Mouse (Mus musculus): ENCODE measurements around the gene Olfr895. TPM values are rescaled to one million over a fixed set of nuclear protein-coding genes. Genes with fewer than 3 reads are reported as not detected.

Gene Olfr895
- polyA plus RNA-seq (2017; shearing (Covaris generic)), result not detected

DNA sequence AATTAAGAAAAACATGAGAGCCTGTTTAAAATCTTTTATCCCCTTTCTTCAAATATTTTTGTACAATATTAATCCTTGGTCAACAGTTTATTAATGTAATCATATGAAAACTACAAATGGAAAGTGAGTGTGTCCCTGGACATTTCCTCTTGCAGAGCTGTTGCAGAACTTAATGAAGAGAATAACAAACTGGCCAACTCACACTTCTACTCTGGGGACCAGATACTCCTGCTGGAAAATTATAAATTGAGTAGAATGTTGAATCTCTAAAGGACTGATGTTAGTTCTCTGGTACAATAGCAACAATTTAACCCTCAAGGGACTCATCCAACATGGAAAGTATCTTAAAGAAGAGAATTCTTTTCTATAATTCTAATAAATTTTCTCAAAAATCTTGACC, at the start of gene Olfr895:
TSS of gene Olfr895 (plus strand) at position 301 of the 400 bp plus-strand sequence.
- ATAC-seq, result no peak

DNA sequence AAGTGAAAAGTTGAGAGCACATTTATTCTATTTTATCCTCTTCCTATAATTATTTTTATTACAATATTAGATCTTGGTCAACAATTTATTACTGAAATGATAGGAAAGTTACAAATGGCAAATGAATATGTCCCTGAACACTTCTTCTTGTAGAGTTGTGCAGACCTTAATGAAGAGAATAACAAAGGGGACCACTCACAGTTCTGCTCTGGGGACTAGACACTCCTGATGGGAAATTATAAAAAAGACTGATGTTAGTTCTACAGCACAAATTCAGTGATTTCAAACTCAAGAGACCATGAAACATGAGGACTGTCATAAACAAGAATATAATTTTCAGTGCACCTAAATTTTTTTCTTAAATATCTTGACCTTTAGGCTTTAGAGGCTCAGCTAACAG, 15.2 kb upstream of the Olfr895 start, which contains the start of gene Olfr143:
TSS of gene Olfr143 (plus strand) at position 301 of the 400 bp plus-strand sequence.
- no peak for ATAC-seq

DNA sequence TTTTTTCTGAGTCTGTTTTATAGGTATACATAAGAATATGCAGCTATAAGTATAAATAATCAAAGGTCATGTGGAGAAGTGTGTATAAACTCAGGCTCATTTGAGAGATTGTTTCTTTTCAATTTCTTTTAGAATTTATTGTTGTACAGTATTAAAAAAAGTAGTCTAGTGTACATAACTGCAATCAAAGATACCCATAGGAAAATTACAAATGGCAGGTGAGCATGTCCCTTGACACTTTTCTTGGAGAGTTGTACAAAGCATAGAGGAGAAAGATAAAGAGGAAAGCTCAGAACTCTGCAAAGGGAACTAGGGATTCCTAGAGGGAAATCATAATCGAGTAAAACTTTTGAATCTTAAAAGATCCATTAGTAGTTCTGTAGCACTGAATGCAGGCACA, 23.2 kb downstream of the Olfr895 start, which contains the start of gene Olfr896-ps1:
TSS of gene Olfr896-ps1 (plus strand) at position 301 of the 400 bp plus-strand sequence.
- ATAC-seq, result no peak

Other genes with a start within 250 kb of the Olfr895 start
- not detected for gene Olfr883, start 242.0 kb upstream of the Olfr895 start, polyA plus RNA-seq (2017; shearing (Covaris generic))
- gene Olfr884, start 221.3 kb upstream of the Olfr895 start, polyA plus RNA-seq (2017; shearing (Covaris generic)), result not detected
- not detected for gene Olfr885, start 206.5 kb upstream of the Olfr895 start, polyA plus RNA-seq (2017; shearing (Covaris generic))
- not detected for gene Olfr887, start 183.8 kb upstream of the Olfr895 start, polyA plus RNA-seq (2017; shearing (Covaris generic))
- gene Olfr888, start 159.7 kb upstream of the Olfr895 start, polyA plus RNA-seq (2017; shearing (Covaris generic)), result not detected
- gene Olfr889, start 152.7 kb upstream of the Olfr895 start, polyA plus RNA-seq (2017; shearing (Covaris generic)), result under 1 TPM in 1 of 2 experiments, not detected in 1; 0.05 TPM
- under 1 TPM in 1 of 2 experiments, not detected in 1; 0.17 TPM for gene Olfr890, start 125.3 kb upstream of the Olfr895 start, polyA plus RNA-seq (2017; shearing (Covaris generic))
- not detected for gene Olfr891, start 87.0 kb upstream of the Olfr895 start, polyA plus RNA-seq (2017; shearing (Covaris generic))
- gene Olfr893, start 59.5 kb upstream of the Olfr895 start, polyA plus RNA-seq (2017; shearing (Covaris generic)), result not detected
- gene Olfr894, start 49.8 kb upstream of the Olfr895 start, polyA plus RNA-seq (2017; shearing (Covaris generic)), result not detected
- not detected for gene Olfr143, start 15.1 kb upstream of the Olfr895 start, polyA plus RNA-seq (2017; shearing (Covaris generic))
- not detected for gene Olfr896-ps1, start 23.3 kb downstream of the Olfr895 start, polyA plus RNA-seq (2017; shearing (Covaris generic))
- not detected for gene Olfr25, start 61.2 kb downstream of the Olfr895 start, polyA plus RNA-seq (2017; shearing (Covaris generic))
- not detected for gene Olfr898, start 80.6 kb downstream of the Olfr895 start, polyA plus RNA-seq (2017; shearing (Covaris generic))
- gene Olfr250, start 99.0 kb downstream of the Olfr895 start, polyA plus RNA-seq (2017; shearing (Covaris generic)), result under 1 TPM in 1 of 2 experiments, not detected in 1; 0.19 TPM
- gene Olfr251, start 109.2 kb downstream of the Olfr895 start, polyA plus RNA-seq (2017; shearing (Covaris generic)), result not detected
- not detected for gene Olfr147, start 133.8 kb downstream of the Olfr895 start, polyA plus RNA-seq (2017; shearing (Covaris generic))
- gene Olfr901, start 161.6 kb downstream of the Olfr895 start, polyA plus RNA-seq (2017; shearing (Covaris generic)), result under 1 TPM in 1 of 2 experiments, not detected in 1; 0.16 TPM
- not detected for gene Olfr902, start 179.8 kb downstream of the Olfr895 start, polyA plus RNA-seq (2017; shearing (Covaris generic))
- gene Olfr904, start 195.3 kb downstream of the Olfr895 start, polyA plus RNA-seq (2017; shearing (Covaris generic)), result not detected
- not detected for gene Olfr905, start 203.3 kb downstream of the Olfr895 start, polyA plus RNA-seq (2017; shearing (Covaris generic))
- not detected for gene Olfr906, start 219.2 kb downstream of the Olfr895 start, polyA plus RNA-seq (2017; shearing (Covaris generic))
- not detected for gene Olfr907, start 227.9 kb downstream of the Olfr895 start, polyA plus RNA-seq (2017; shearing (Covaris generic))

Measured in activated CD4-positive, CD25-positive, alpha-beta regulatory T cell, adult 4 months (primary cell).